Mouse (Mus musculus) large intestine, adult 2 months (tissue): ENCODE data around the gene Onecut3. TPM values are rescaled to one million over a fixed set of nuclear protein-coding genes. Genes with fewer than 3 reads are reported as not detected.

Experiments used
- DNase-seq: peaks from one replicate; pipeline ENCODE4 v3.0.0-alpha.2; 2012; ENCODE audit warnings: low read depth, low spot score
- WGBS: fragments of 180-500 bp; shearing (Covaris S2); methylation state at CpG from one replicate; pipeline ENCODE4 v1.1.7; 2018; 5-methylcytosine and 5-hydroxymethylcytosine counted together
- polyA plus RNA-seq: library from polyadenylated mRNA; depleted of rRNA; stranded (reverse); fragments of >200 nt; gene quantifications from 2 replicates; pipeline ENCODE4 v1.2.3, GENCODE M21; 2012; rRNA removed

The Onecut3 gene
- 0.09 and 0.19 TPM in 2 replicates for polyA plus RNA-seq

DNA sequence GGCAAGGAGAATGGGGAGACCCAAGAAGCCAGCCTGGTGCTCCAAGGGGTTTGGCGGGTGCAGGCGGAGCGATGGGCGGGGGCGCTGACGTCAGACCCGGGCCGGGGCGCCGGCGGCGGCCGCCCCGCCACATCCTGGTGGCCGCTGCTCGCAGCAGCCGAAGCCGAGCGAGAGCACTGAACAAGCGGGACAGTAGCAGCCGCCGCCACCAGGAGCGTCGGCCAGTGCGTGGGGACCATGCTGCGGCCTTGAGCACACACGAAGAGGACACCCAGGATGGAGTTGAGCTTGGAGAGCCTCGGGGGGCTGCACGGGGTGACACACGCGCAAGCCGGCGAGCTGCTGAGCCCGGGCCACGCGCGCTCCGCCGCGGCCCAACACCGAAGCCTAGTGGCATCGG, at the start of gene Onecut3:
Gene Onecut3, plus strand, starts transcription at position 104 of the 400 bp plus-strand sequence.
- under 1% methylated on average over 42 of the region's 42 CpGs for WGBS
- no peak for DNase-seq

DNA sequence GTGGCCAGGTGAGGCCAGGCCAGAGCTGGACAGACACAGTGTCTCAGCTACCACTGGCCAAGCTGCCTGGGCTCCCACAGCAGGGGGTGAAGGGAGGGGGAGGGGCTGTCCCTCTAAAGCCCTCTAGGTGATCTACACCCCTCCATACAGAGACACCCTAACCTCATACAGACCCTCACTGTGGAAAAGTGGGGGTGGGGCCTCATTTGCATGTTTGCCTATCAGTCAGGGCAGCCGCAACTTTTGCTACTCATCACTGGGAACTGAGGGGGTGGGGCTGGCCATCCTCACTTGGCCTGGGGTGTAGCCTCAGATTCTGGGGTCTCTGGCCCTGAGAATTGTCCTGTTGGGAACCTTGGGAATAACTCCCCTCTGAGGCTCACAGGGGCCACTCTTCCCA, 49.6 kb upstream of the Onecut3 start:
- no peak for DNase-seq

GRCm38 (mm10) chr10:80445898-80446601, 48.6 kb upstream of the Onecut3 start:
- 8% methylated on average over 26 of the region's 26 CpGs for WGBS
- peak; percentile 59 for DNase-seq

More for the DNA sequence above, 49.6 kb upstream of the Onecut3 start:
- WGBS = 79% methylated on average over 1 of the region's 1 CpGs

DNA sequence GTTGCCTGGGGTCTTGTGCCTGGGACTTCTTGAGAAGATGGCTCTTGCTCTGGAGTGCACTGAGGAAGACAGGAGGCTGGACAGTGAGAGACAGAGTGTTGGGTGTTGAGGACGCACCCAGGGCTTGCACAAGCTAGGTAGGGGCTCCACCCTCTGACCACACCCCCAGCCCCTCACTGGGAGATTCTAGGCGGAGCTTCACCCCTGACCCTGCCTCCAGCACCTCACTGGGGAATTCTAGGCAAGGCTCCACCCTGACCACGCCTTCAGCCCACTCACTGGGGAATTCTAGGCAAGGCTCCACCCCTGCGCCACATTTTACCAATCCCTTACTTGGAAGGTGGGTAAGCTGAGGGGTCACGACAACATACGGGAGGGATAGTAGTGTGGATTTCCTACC, 44.0 kb upstream of the Onecut3 start:
- WGBS = 9% methylated on average over 6 of the region's 6 CpGs
- DNase-seq = no peak

DNA sequence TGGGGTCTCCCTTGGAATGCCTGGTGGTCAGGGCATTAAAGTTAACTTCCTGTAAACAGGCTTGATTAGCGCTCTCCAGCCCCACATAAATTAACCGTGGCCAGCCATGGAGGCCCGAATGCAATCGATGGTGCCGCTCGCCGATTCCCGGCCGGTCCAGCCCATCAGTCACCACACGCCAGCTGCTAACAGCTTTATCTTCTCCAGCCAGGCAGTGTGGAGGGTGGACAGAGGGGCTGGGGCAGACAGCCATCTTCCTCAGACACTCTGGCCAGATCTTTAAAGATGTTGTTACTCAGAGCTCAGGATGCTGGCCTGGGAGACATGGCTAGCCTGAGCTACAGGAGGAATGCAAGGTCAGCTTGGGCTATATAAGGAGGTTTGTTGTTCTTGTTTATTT, 41.0 kb upstream of the Onecut3 start:
- no peak for DNase-seq
- 62% methylated on average over 10 of the region's 10 CpGs for WGBS

DNA sequence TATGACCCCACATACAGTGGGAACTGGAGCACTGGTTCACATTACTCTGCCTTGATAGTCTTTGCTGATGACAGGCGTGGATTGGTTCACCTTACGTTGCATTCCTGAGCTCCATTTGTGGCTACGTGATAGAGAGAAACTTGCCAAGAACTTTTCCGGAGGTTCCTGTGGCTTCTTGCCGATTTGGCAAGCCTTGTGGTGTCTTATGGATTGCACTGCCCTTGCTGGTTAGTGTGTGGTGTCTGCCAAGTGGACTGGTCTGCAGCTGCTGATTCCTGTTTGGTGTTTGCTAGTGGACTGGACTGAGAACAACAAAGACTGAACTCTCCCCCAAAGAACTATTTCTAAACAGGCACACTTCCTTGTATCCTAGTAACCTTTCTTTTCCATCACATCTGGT, 39.9 kb upstream of the Onecut3 start:
- DNase-seq = no peak
- 83% methylated on average over 5 of the region's 5 CpGs for WGBS

DNA sequence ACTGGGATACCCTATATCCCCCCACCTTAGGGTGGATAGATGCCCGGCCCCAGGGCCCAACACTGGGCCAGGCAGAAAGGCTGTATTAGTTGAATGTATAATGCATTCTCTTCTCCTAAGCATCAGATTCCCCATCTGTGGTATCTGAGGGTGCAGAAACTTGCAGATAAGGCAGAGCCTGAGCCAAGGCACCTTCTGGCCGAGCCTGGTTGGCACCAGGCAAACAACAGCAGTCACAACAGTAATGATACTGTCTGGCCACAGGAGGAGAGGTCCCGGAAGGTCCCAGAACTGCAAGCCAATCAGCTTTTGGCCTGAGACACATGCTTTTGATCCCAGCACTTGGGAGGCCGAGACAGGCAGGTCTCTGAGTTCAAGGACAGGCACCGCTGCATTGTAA, 38.9 kb upstream of the Onecut3 start:
- WGBS = 72% methylated on average over 5 of the region's 5 CpGs
- no peak for DNase-seq

GRCm38 (mm10) chr10:80459236-80459635, 35.4 kb upstream of the Onecut3 start:
- WGBS = 66% methylated on average over 10 of the region's 10 CpGs
- DNase-seq = no peak

DNA sequence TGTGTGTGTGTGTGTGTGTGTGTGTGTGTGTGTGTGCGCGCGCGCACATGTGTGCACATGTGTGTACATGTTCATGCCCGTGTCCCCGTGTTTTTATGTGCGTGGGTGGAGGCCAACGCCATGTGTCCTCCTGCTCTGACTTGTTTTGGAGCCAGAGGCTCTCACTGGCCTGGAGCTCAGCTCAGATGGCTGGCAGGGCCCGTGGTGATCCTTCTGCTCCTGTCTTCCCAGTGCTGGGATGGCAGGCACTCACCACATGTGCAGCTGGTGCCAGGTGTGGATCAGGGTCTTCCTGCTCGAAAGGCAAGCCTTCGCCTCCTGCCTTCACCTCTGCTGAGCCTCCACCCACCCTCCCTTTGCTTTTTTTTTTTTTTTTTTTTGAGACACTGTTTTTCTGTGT, 35.0 kb upstream of the Onecut3 start:
- DNase-seq = no peak
- WGBS = 85% methylated on average over 11 of the region's 11 CpGs

DNA sequence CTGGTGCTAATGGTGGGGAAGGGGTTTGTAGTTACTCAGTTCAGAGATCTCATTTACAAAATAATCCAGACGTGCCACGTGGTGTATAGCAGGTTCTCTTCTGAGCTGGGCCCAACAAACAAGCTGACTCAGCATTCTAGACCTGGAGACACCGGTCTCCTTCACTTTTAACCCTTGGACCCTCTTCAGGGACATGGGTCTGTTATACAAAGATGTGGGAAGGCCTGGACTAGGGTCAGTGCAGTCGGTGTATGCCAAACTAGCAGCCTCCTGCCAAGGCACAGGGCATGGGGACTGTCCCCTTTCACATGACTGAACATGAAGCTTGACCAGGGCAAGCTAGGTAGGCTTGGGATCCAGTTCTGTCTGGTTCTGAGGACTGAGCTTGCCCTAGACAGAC, 34.3 kb upstream of the Onecut3 start:
- DNase-seq = no peak
- WGBS = 53% methylated on average over 4 of the region's 4 CpGs

DNA sequence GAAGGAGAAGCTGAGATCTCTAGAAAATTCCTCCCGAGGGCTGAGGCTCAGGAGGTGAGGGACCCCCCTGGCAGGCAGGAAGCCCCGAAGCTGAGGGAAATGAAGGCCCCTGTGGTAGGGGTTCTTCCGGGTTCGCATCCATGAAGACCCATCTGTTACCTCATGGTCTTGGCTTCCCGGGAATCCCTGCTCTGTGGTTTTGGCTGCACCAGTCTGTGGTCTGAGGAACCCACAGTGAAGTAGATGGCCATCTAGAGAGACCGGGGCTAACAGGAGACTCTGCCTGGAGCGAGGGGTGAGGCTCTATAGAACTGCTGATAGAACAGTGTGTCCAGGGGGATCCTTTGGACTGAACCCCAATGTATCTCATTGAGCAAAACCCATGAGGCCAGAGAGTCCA, 33.3 kb upstream of the Onecut3 start:
- DNase-seq = no peak
- 65% methylated on average over 7 of the region's 7 CpGs for WGBS

GRCm38 (mm10) chr10:80464381-80465035, 30.1 kb upstream of the Onecut3 start:
- 18% methylated on average over 19 of the region's 19 CpGs for whole genome bisulfite sequencing
- DNase-seq = no peak

- WGBS = 60% methylated on average over 5 of the region's 5 CpGs
- DNase-seq = no peak
Measured at GRCm38 (mm10) chr10:80465066-80465465, 29.6 kb upstream of the Onecut3 start.

DNA sequence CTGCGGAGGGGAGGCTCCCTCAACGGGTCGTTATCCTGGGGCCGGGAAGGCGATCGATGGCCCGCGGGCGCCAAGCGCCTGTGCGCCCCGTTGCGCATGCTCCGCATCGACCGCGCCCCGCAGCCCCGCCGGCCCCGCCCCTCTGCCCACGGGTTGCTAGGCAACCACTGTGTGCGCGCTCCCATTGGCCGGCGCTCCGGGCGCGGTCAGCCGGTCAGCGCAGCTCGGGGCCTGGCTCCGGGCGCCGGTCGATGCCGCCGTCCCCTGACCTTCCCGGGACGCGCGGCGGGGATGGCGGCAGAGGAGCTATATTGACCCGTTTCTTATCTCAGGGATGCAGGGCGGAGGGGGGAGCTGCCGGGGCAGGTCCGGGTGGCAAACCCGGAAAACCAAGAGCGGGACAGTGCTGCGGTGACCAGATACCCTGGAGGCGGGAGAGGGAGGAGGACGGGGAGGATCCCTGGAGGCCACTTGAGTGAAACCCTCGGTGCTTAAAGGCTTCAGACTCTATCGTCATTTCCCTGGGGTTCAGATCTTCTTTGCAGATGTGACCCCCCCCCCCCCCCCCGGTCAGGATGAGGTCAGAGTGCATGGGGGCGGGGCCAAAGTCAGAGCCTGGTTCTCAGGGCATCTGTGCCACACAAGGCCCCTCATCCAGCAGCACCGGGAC, 19.2 kb upstream of the Onecut3 start:
- peak; percentile 18 for DNase-seq
- WGBS = 2% methylated on average over 57 of the region's 58 CpGs

DNA sequence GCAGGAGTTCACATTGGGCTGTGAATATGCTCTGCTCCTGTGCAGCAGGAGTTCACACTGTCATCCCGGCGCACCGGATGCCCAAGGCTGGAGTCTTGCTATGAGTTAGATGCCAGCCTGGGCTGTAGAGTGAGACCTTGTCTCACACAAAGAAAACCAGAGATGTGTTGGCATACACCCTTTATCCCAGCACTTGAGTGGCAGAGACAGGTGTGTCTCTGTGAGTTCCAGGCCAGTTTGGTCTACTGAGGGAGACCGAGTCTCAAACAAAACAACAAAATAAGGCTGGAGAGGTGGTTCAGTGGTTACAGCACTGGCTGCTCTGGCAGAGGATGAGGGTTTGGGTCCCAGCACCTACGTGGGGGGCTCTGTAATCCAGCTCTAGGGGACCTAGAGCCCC, 16.1 kb upstream of the Onecut3 start:
- whole genome bisulfite sequencing = 80% methylated on average over 5 of the region's 5 CpGs
- no peak for DNase-seq

DNA sequence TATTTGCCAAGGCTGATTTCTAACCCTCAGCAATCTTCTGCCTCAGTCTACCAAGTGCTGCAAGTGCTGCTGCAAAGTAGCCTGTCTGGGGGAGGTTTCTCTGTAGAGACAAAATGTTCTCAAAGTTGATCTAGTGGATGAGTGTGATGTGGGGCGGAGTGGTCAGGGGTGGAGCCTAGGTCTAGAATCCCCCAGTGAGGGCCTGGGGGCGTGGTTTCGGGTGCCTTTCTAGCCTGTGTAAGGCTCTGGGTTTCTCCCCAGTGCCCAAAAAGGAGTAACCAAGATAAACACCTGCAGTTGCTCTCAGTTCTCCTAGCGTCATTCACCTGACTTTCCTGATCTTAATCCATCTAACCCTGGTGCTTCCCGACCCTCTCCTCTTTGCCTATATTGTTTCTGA, 13.6 kb upstream of the Onecut3 start:
- no peak for DNase-seq
- 32% methylated on average over 5 of the region's 5 CpGs for WGBS

- DNase-seq = no peak
- WGBS = 72% methylated on average over 7 of the region's 7 CpGs
Measured at GRCm38 (mm10) chr10:80486862-80487379, 7.7 kb upstream of the Onecut3 start.

DNA sequence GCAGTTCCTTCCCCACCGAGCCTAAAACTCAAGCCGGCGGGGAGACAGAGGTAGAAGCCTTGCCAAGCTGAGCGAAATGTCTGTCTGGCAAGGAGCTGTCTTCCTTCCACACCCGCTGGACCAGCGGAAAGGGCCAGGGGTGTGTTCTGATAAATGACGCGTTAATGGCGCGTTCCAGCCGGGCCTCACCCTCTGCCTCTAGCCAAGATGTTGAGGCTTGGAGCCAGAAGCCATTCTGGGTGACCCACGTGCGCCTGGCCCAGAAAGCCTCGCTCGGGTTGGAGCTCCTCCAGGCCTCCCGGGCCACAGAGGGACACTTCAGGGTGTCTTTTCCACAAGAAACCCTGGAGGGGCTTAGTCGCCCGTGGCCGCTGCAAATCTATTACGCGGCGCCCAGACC, 4.6 kb upstream of the Onecut3 start:
- DNase-seq = no peak

DNA sequence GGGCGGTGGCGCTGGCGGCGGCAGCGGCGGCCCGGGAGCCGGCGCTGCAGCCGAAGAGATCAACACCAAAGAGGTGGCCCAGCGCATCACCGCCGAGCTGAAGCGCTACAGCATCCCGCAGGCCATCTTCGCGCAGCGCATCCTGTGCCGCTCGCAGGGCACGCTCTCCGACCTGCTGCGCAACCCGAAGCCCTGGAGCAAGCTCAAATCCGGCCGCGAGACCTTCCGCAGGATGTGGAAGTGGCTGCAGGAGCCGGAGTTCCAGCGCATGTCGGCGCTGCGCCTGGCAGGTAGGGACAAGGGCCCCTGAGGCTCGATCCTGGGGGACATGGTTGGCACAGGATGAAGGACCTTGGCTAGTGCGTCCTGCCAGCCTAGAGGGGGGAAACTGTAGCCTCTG, 1.3 kb downstream of the Onecut3 start:
- DNase-seq = no peak
- 1% methylated on average over 35 of the region's 35 CpGs for WGBS

More for the DNA sequence above, 4.6 kb upstream of the Onecut3 start:
- 2% methylated on average over 22 of the region's 22 CpGs for WGBS

DNA sequence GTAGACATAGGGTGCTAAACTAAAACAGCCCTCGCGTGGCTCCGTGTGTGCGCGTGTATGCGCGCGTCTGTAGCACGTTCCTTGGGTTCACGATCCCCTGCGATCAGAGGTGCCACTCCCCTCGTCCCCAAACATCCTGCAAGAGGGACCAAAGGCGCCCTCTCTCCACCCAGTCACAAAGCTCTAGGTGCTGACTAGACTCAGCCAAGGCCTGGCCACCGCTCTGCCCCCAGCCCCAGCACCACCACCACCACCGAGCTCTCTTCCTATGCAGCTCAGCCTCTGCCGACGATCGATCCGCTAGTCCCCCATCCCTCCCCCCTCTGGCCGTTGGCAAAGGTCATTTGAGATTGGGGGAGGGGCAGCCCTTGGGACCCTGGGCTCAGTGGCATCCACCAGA, 1.8 kb downstream of the Onecut3 start:
- no peak for DNase-seq
- 2% methylated on average over 20 of the region's 20 CpGs for WGBS

DNA sequence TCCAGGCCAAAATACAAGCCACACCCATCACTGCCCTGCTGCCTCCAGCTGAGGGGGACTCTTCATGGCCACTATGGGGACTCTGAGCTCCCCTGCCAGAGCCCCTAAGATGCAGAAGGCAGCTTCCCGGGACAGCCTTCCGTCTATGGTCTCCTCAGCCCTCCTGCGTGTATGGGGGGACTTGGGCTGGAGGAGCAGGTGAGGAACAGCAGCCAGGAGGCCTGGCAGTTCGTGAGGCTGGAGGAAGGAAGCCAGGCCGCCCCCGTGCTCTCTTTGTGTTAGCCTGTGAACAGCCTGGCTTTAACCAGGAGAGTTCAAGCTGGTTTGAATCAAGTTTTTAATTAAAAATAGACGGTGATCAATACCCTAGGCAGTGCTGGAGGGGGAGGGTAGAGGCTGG, 7.7 kb downstream of the Onecut3 start:
- WGBS = 2% methylated on average over 7 of the region's 7 CpGs
- DNase-seq = no peak
